Mouse (Mus musculus) c-Kit-positive CD71-positive TER-119-negative erythroid progenitor cells, embryonic 14.5 days (primary cell): ENCODE measurements around the gene Ccdc115.
"Not testable (repeated sequence)": the region's sequence is repeated elsewhere in the genome, so short reads cannot be mapped to it uniquely, and the experiment has no call there.

Experiments
- DNase-seq: peaks from one replicate; pipeline ENCODE4 v3.0.0-alpha.2; 2013; ENCODE audit warnings: low read depth

Gene Ccdc115

GRCm38 (mm10) chr1:34438381-34439051 lies 956 bp downstream of the Ccdc115 start:
- DNase-seq: no peak

DNA sequence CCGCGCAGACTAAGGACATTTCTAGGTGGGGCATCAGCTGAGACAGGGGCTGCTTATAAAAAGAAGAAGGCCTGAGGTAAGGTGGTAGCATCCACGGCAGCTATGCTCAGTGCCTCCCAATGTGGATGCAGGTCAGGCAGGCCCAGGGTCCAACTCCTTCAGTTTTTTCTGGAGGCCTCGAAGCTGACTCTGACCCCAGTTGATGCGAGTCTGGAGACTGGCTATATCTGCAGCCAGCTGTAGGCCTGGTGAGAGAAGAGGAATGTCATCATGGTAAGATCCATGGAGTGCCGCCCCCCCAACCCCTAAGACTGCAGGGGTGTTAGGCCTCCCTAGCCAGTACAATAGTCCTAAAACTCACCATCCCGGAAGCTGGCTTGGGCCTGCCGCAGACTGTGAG lies 2.1 kb downstream of the Ccdc115 start:
- DNase-seq: not testable (repeated sequence)

GRCm38 (mm10) chr1:34436374-34436773 lies 3.1 kb downstream of the Ccdc115 start:
- DNase-seq: no peak

DNA sequence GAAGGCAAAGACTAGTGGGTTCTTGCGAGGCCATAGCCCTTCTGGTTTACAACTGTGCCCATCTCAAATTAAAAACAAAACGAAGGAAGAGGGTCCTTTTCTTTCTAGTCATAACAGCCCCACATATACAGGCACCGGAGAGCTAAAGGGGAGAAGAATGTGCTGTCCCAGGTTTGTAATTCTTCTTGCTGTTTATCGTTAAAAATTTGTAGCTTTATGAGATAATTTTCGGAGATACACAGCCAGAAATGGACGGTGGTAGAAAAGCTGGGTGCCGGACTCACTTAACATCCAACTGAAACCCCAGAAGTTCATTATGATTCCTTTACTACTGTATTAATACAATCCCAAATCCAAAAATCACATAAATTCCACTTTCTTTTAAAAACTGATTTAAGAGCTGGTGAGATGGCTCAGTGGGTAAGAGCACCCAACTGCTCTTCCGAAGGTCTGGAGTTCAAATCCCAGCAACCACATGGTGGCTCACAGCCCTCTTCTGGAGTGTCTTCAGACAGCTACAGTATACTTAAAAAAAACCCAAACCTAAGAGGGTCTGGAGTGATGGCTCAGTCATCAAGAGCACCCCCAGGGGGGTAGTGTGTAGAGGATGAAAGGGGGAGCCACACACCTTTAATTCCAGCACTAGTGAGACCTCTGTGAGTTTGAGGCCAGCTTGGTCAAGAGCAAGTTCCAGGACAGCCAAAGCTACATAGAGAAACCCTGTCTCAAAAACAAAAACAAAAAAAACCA lies 3.9 kb downstream of the Ccdc115 start:
- DNase-seq: no peak

- peak; percentile 77 for DNase-seq
These were observed 4.8 kb downstream of the Ccdc115 start for GRCm38 (mm10) chr1:34434660-34435160.

- no peak for DNase-seq
These were observed 5.5 kb downstream of the Ccdc115 start for GRCm38 (mm10) chr1:34433891-34434521.

DNA sequence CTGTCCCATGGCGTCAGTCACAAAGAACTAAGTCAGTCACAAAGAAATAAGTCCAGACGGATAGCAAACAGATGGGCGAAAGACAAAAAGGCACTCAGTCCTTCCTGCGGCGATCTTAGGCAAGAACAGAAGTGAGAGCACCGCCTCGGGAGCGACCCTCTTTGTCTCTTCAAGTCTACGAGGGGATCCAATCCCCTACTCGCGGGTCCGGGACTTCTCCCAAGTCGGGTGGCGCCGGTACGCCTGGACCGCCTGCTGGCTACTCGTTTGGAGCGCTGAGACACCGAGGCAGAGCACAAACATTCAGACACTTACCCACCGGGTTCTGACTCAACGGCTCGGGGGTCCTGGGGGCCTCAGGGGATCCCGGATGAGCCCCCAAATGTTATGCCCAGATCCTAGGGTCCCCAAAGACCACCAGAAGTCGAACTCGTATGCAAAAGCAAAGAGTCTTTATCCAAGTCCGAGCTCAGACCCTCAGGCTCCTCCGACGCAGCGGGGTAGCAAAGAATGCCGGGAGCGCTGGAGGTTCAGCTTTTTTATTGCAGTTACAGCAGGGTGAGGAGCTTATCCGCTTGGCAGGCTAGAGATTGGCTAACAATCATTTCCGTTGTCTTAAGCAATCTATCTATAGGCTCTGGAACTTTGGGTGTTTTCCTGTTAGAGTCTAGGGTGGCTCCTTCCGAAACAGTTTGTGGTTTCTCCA lies 6.5 kb downstream of the Ccdc115 start:
- DNase-seq: peak; percentile 54

DNA sequence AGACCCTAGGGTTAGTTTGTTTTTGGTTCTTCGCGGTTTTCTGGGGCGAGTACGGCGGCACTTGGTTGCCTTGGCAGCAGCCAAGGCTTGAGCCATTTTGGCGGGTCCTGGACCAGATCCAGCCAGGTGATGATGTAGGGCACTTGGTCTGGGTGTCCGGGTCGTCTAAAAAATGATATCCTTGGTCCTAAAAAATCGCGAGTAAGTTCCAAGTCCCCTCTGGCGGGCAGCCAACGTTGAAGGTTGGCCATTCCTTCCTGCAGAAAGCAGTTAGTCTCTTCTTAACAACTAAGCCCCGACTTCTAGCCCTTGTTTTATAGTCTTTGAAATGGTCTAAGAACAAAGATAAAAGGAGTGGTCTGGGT lies 7.1 kb downstream of the Ccdc115 start:
- no peak for DNase-seq

GRCm38 (mm10) chr1:34431431-34431830 lies 8.0 kb downstream of the Ccdc115 start:
- no peak for DNase-seq

DNA sequence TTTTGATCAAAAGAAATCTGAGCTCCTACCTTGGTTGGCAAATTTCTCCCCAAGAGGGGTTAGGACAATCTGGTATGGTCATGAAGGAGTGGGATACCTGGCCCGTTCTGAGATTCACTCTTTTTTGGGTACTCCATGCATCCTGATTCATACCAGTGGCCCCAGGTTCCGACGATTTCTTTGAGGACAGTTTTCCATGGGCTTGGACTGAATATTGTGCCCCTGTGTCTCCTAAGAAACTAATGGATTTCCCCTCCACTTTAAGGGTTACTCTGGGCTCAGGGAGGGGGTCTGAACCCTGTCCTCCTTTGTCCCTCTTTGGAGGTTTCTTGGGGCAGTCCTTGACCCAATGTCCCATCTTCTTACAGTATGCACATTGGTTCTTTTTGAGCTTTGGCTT lies 8.5 kb downstream of the Ccdc115 start:
- no peak for DNase-seq

DNA sequence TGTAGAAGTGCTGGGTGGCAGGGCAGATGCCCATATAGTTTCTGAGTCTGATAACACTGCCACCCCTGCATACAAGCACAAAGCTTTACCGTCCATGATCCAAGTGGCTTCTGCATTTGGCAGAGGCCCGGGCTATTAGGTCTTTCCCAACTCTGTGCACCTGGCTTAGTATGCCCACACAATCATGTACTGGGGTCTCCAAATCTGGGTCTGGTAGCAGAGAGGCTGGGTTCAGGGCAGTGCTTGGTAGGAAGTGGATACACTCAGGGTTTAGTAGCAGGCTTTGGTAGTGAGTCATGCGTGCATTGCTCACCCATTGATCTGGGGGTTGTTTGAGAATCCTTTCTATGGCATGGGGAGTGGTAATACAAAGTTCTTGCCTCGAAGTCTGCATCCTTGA lies 10.2 kb downstream of the Ccdc115 start:
- no peak for DNase-seq

GRCm38 (mm10) chr1:34428466-34428865 lies 11.0 kb downstream of the Ccdc115 start:
- DNase-seq: no peak

GRCm38 (mm10) chr1:34399182-34399953 lies 40.1 kb downstream of the Ccdc115 start:
- no peak for DNase-seq

- no peak for DNase-seq
These were observed 43.2 kb downstream of the Ccdc115 start for GRCm38 (mm10) chr1:34396321-34396720.

DNA sequence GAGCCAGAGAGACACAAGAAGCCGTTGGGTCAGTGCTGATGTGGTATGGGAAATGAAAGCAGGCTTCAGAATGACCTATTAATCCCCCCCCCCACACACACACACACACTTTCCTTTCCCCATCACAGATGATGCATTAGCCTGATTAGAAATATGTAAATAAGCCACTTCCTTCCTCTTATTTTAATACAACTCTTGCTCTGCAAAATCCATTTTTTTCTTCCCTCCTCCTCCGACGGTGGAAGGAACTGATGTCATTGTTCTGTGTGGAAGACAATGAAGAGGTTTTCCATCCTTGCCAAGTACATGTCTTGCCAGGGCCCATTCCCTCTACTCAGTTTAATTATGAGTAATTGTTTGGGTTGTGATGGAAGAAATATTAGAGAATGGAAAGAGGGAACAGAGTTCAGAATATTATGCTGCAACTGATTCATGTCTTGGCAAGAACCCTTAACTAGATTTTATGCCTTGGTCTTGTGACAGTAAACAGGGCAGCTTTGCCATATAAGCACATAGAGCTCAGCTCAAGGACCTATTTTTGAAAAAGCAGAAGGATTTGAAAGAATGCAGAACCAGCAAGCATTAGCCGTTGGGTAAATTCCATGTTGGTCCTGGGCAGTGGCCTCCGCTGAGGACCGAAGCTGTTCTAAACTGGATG lies 50.1 kb downstream of the Ccdc115 start:
- DNase-seq: no peak

DNA sequence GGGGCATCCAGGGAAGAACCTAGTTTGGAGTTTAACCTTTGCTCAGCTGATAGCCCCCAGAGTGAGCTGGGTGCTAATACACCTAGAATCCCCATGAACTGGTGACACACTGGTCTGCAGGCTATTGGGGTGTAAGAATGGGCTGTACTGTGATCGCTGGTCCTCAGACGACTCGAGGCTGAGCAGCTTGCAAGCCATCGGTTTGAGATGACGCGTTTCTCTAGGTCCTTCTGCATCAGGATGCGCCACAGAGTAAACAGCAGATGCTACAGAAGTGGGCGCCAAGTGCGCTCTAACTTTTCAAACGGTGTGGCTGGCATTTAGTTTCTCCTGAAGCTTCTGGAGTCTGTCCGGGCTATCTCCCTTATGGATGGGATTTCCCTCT lies 50.6 kb downstream of the Ccdc115 start:
- no peak for DNase-seq

DNA sequence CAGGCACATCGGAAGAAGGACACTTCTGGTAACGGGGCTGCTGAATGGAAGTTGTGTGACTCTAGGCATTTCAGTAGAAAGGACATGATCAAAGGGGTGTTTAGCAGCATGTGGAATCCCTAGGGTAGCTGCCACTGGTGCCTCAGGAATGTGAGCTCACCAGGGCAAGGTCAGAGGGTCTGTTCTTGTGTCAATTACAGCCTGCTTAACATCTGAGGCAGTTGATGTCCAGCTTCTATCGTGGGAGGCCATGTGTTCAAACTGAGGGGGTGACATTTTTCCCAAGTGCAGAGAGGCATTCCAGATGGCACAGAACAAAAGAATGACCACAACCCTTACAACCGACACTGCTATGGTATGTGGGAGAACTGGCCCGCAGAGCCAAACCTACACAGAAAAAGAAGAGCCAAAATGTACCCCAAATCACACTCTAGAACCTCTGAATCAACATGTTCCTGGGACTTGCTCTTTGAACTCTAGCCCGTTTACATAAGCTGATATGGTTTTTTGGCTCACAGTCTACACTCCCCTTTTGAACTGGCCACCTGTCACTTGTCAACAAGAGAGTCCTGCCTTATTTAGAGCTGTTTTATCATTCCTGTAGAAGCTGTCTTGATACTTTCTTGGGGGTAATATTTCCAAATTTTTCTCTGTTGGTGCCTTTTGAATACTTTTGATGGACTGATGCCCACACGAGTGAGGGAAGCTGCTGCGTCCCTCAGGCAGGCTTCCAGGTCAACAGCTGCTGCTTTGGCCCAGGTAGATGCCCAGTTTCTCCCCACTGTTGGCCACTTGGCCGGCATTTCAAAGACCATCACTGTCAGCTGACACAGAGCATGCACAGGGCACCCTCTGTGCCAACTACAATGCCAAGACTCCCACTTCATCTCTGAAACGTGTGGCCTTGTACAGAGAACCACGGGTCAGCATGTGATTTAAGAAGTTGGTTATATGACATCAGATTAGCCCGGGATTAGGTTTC lies 51.8 kb downstream of the Ccdc115 start:
- DNase-seq: no peak
